ENCODE assay signal across 8 mouse cellular contexts in genomic region chr1:153265579-153265978, GRCm38 (mm10).
DNase-seq lines count a peak whose midpoint lies in the region; ATAC-seq and TF ChIP-seq lines count a peak whose summit lies in the region.
"Had no signal": no experiment of that assay in that cellular context is flagged by ENCODE, and none has a peak within 500 bp of the region (broad histone marks: within the 10 kb centered on the region; RNA-seq: fewer than 3 reads in every experiment).

No protein-coding gene starts in this region.

- 76% methylated on average over 7 of the region's 7 CpGs for WGBS in embryonic facial prominence, embryonic 13.5 days
- WGBS in liver, postnatal 0 days (ENCODE audit: insufficient replicate concordance), result 56% methylated on average over 7 of the region's 7 CpGs

- H3K9ac ChIP-seq in embryonic facial prominence, embryonic 13.5 days, result no peak overlapping the region
- H3K9ac ChIP-seq in liver, postnatal 0 days (replicated peaks), result no peak overlapping the region; the same call in 1 of the 2 replicates

- DNase-seq in adrenal gland, postnatal 14 days, result peak; percentile 44
- DNase-seq in heart, postnatal 14 days, result peak; percentile 62 to 69
- DNase-seq in liver, postnatal 0 days, result peak; percentile 27
- no peak for DNase-seq in left cerebral cortex, postnatal 10 days (ENCODE audit: extremely low spot score in 1 of 2, low spot score in 2 of 2)
- no peak for DNase-seq in right cerebral cortex, adult 18-20 months
- DNase-seq in right cerebral cortex, postnatal 14 days, result no peak
- DNase-seq: embryo, embryonic 11 days had no signal

- intact Hi-C loops in heart, postnatal 14 days (cut with DNase I), result loop anchor here (5.0 kb wide), 2 partner anchors 67 to 122 kb away; partner anchors contain the start of gene Lamc1
- intact Hi-C loops in left cerebral cortex, postnatal 10 days (cut with DNase I), result no loop called here

- H3K27ac ChIP-seq in embryonic facial prominence, embryonic 13.5 days, result peak overlapping the region; percentile 66
- peak overlapping the region; percentile 68 for H3K27ac ChIP-seq in liver, postnatal 0 days (ENCODE audit: low read depth)

- no peak overlapping the region for H3K4me2 ChIP-seq in embryonic facial prominence, embryonic 13.5 days
- H3K4me2 ChIP-seq in liver, postnatal 0 days (ENCODE audit: low read depth, low read length), result no peak overlapping the region

- no peaks in the 10 kb centered on the region for H3K27me3 ChIP-seq in embryonic facial prominence, embryonic 13.5 days
- H3K27me3 ChIP-seq in liver, postnatal 0 days (ENCODE audit: insufficient read depth, low read length), result no peaks in the 10 kb centered on the region

- H3K4me3 ChIP-seq in embryonic facial prominence, embryonic 13.5 days, result no peak overlapping the region
- H3K4me3 ChIP-seq in liver, postnatal 0 days (ENCODE audit: low read depth, low read length), result no peak overlapping the region

- H3K9me3 ChIP-seq in embryonic facial prominence, embryonic 13.5 days, result no peaks in the 10 kb centered on the region
- H3K9me3 ChIP-seq in liver, postnatal 0 days (ENCODE audit: low read length), result no peaks in the 10 kb centered on the region

- no peak for TF ChIP-seq EP300 in liver, postnatal 0 days (IDR thresholded peaks at IDR 0.05; ENCODE audit: low read depth)

- peaks cover 16% of the 10 kb centered on the region for H3K36me3 ChIP-seq in embryonic facial prominence, embryonic 13.5 days
- no peaks in the 10 kb centered on the region for H3K36me3 ChIP-seq in liver, postnatal 0 days (replicated peaks; ENCODE audit: insufficient read depth, low read length)

- no peak for TF ChIP-seq CTCF in liver, postnatal 0 days (IDR thresholded peaks at IDR 0.05; ENCODE audit: low read depth)

- no peak for ATAC-seq in embryonic facial prominence, embryonic 13.5 days (ENCODE audit: insufficient number of reproducible peaks, insufficient read depth, low FRiP score, low TSS enrichment, low read depth)
- ATAC-seq in liver, postnatal 0 days, result peak; percentile 51

- H3K4me1 ChIP-seq in embryonic facial prominence, embryonic 13.5 days, result peaks cover 39% of the 10 kb centered on the region
- peaks cover 30% of the 10 kb centered on the region for H3K4me1 ChIP-seq in liver, postnatal 0 days (ENCODE audit: insufficient read depth)

Comparison
In these comparisons a context has a peak if more than half of its experiments do, and no peak if none do; other contexts are left out.
1. DNase-seq: peak in adrenal gland, postnatal 14 days (single experiment), heart, postnatal 14 days (2 of 2) and liver, postnatal 0 days (single experiment); none in left cerebral cortex, postnatal 10 days (0 of 2), right cerebral cortex, adult 18-20 months (single experiment) and right cerebral cortex, postnatal 14 days (single experiment).